Mouse (Mus musculus): ENCODE measurements around the gene Hhatl. TPM values are rescaled to one million over a fixed set of nuclear protein-coding genes. Genes with fewer than 3 reads are reported as not detected.

The Hhatl gene
- polyA plus RNA-seq, 1 experiment from 2014 or later = 0.24 TPM

GRCm38 (mm10) chr9:121765166-121765855 lies 27.0 kb downstream of the Hhatl start:
- Histone ChIP-seq H3K4me2 (ENCODE audit: low read length) (no peak overlapping the region), H3K4me1 (ENCODE audit: control insufficient read depth, insufficient read depth, low read length) (peaks cover 9% of the 10 kb centered on the region), H3K36me3 (ENCODE audit: control insufficient read depth, insufficient read depth, low read length) (peaks cover 68% of the 10 kb centered on the region), H3K4me3 (replicated peaks; ENCODE audit: low read depth, low read length) (no peak overlapping the region), H3K27me3 (ENCODE audit: control insufficient read depth, insufficient read depth, low read length) (no peaks in the 10 kb centered on the region), H3K9ac (replicated peaks; ENCODE audit: low read length) (no peak overlapping the region), H3K27ac (replicated peaks; ENCODE audit: low read depth, low read length) (no peak overlapping the region), H3K9me3 (ENCODE audit: control insufficient read depth, low read length) (no peaks in the 10 kb centered on the region)
- DNase-seq = no peak
- WGBS = 93% methylated on average over 16 of the region's 16 CpGs
- no peak for ATAC-seq (ENCODE audit: low FRiP score, low TSS enrichment)

- Histone ChIP-seq H3K9ac (replicated peaks; ENCODE audit: low read length) (no peak overlapping the region), H3K27me3 (ENCODE audit: control insufficient read depth, insufficient read depth, low read length) (no peaks in the 10 kb centered on the region), H3K27ac (replicated peaks; ENCODE audit: low read depth, low read length) (no peak overlapping the region), H3K9me3 (ENCODE audit: control insufficient read depth, low read length) (no peaks in the 10 kb centered on the region), H3K4me1 (ENCODE audit: control insufficient read depth, insufficient read depth, low read length) (peaks cover 11% of the 10 kb centered on the region), H3K36me3 (ENCODE audit: control insufficient read depth, insufficient read depth, low read length) (peaks cover 63% of the 10 kb centered on the region), H3K4me3 (replicated peaks; ENCODE audit: low read depth, low read length) (no peak overlapping the region), H3K4me2 (ENCODE audit: low read length) (no peak overlapping the region)
- 93% methylated on average over 19 of the region's 19 CpGs for WGBS
- DNase-seq (no peak), ATAC-seq (ENCODE audit: low FRiP score, low TSS enrichment) (no peak)
Observed at GRCm38 (mm10) chr9:121763716-121764115, 28.6 kb downstream of the Hhatl start.

- H3K4me3 ChIP-seq (replicated peaks; ENCODE audit: low read depth, low read length) = no peak overlapping the region
- WGBS = 90% methylated on average over 25 of the region's 25 CpGs
- no peaks in the 10 kb centered on the region for H3K27me3 ChIP-seq (ENCODE audit: control insufficient read depth, insufficient read depth, low read length)
- no peak for DNase-seq
- no peak overlapping the region for H3K27ac ChIP-seq (replicated peaks; ENCODE audit: low read depth, low read length)
- peaks cover 54% of the 10 kb centered on the region for H3K36me3 ChIP-seq (ENCODE audit: control insufficient read depth, insufficient read depth, low read length)
- H3K9me3 ChIP-seq (ENCODE audit: control insufficient read depth, low read length) = no peaks in the 10 kb centered on the region
- H3K4me2 ChIP-seq (ENCODE audit: low read length) = no peak overlapping the region
- ATAC-seq (ENCODE audit: low FRiP score, low TSS enrichment) = no peak
- peaks cover 16% of the 10 kb centered on the region for H3K4me1 ChIP-seq (ENCODE audit: control insufficient read depth, insufficient read depth, low read length)
- no peak overlapping the region for H3K9ac ChIP-seq (replicated peaks; ENCODE audit: low read length)
Observed at GRCm38 (mm10) chr9:121762761-121763160, 29.5 kb downstream of the Hhatl start.

- H3K4me3 ChIP-seq (replicated peaks; ENCODE audit: low read depth, low read length) = no peak overlapping the region
- 87% methylated on average over 10 of the region's 10 CpGs for WGBS
- H3K27ac ChIP-seq (replicated peaks; ENCODE audit: low read depth, low read length) = no peak overlapping the region
- ATAC-seq (ENCODE audit: low FRiP score, low TSS enrichment) (no peak), DNase-seq (no peak)
- H3K4me1 ChIP-seq (ENCODE audit: control insufficient read depth, insufficient read depth, low read length) = peaks cover 16% of the 10 kb centered on the region
- no peaks in the 10 kb centered on the region for H3K9me3 ChIP-seq (ENCODE audit: control insufficient read depth, low read length)
- no peaks in the 10 kb centered on the region for H3K27me3 ChIP-seq (ENCODE audit: control insufficient read depth, insufficient read depth, low read length)
- peaks cover 49% of the 10 kb centered on the region for H3K36me3 ChIP-seq (ENCODE audit: control insufficient read depth, insufficient read depth, low read length)
- H3K4me2 ChIP-seq (ENCODE audit: low read length) = no peak overlapping the region
- H3K9ac ChIP-seq (replicated peaks; ENCODE audit: low read length) = no peak overlapping the region
Observed at GRCm38 (mm10) chr9:121762248-121762647, 30.1 kb downstream of the Hhatl start.

GRCm38 (mm10) chr9:121761787-121762186 lies 30.5 kb downstream of the Hhatl start:
- Histone ChIP-seq H3K4me1 (ENCODE audit: control insufficient read depth, insufficient read depth, low read length) (peaks cover 16% of the 10 kb centered on the region), H3K9me3 (ENCODE audit: control insufficient read depth, low read length) (no peaks in the 10 kb centered on the region), H3K4me2 (ENCODE audit: low read length) (no peak overlapping the region), H3K4me3 (replicated peaks; ENCODE audit: low read depth, low read length) (no peak overlapping the region), H3K27me3 (ENCODE audit: control insufficient read depth, insufficient read depth, low read length) (no peaks in the 10 kb centered on the region), H3K9ac (replicated peaks; ENCODE audit: low read length) (no peak overlapping the region), H3K27ac (replicated peaks; ENCODE audit: low read depth, low read length) (no peak overlapping the region), H3K36me3 (ENCODE audit: control insufficient read depth, insufficient read depth, low read length) (peaks cover 48% of the 10 kb centered on the region)
- WGBS = 53% methylated on average over 8 of the region's 8 CpGs
- DNase-seq = no peak
- no peak for ATAC-seq (ENCODE audit: low FRiP score, low TSS enrichment)

GRCm38 (mm10) chr9:121761091-121761665 lies 31.1 kb downstream of the Hhatl start:
- H3K36me3 ChIP-seq (ENCODE audit: control insufficient read depth, insufficient read depth, low read length) = peaks cover 46% of the 10 kb centered on the region
- WGBS = 61% methylated on average over 10 of the region's 10 CpGs
- ATAC-seq (ENCODE audit: low FRiP score, low TSS enrichment) (no peak), DNase-seq (no peak)
- H3K4me2 ChIP-seq (ENCODE audit: low read length) = peak overlapping the region; percentile 93
- H3K4me3 ChIP-seq (replicated peaks; ENCODE audit: low read depth, low read length) = peak overlapping the region; percentile 88
- H3K4me1 ChIP-seq (ENCODE audit: control insufficient read depth, insufficient read depth, low read length) = peaks cover 16% of the 10 kb centered on the region
- H3K9me3 ChIP-seq (ENCODE audit: control insufficient read depth, low read length) = no peaks in the 10 kb centered on the region
- no peaks in the 10 kb centered on the region for H3K27me3 ChIP-seq (ENCODE audit: control insufficient read depth, insufficient read depth, low read length)
- peak overlapping the region; percentile 89 for H3K9ac ChIP-seq (replicated peaks; ENCODE audit: low read length)
- H3K27ac ChIP-seq (replicated peaks; ENCODE audit: low read depth, low read length) = no peak overlapping the region

GRCm38 (mm10) chr9:121760271-121761090 lies 31.8 kb downstream of the Hhatl start:
- H3K36me3 ChIP-seq (ENCODE audit: control insufficient read depth, insufficient read depth, low read length) = peaks cover 46% of the 10 kb centered on the region
- peak overlapping the region; percentile 93 for H3K4me2 ChIP-seq (ENCODE audit: low read length)
- H3K9me3 ChIP-seq (ENCODE audit: control insufficient read depth, low read length) = no peaks in the 10 kb centered on the region
- H3K9ac ChIP-seq (replicated peaks; ENCODE audit: low read length) = peak overlapping the region; percentile 89
- ATAC-seq (ENCODE audit: low FRiP score, low TSS enrichment) (peak; percentile 55; the same call in 1 of the 2 replicates), DNase-seq (peak; percentile 79)
- H3K27ac ChIP-seq (replicated peaks; ENCODE audit: low read depth, low read length) = peak overlapping the region; percentile 85
- 2% methylated on average over 43 of the region's 43 CpGs for WGBS
- no peaks in the 10 kb centered on the region for H3K27me3 ChIP-seq (ENCODE audit: control insufficient read depth, insufficient read depth, low read length)
- H3K4me3 ChIP-seq (replicated peaks; ENCODE audit: low read depth, low read length) = peak overlapping the region; percentile 88
- H3K4me1 ChIP-seq (ENCODE audit: control insufficient read depth, insufficient read depth, low read length) = peaks cover 16% of the 10 kb centered on the region

- Histone ChIP-seq H3K9me3 (ENCODE audit: control insufficient read depth, low read length) (no peaks in the 10 kb centered on the region), H3K4me2 (ENCODE audit: low read length) (peak within 1 kb of the TSS; percentile 93), H3K36me3 (ENCODE audit: control insufficient read depth, insufficient read depth, low read length) (peaks cover 46% of the 10 kb centered on the region), H3K4me3 (replicated peaks; ENCODE audit: low read depth, low read length) (peak within 1 kb of the TSS; percentile 88), H3K27ac (replicated peaks; ENCODE audit: low read depth, low read length) (peak within 1 kb of the TSS; percentile 85), H3K27me3 (ENCODE audit: control insufficient read depth, insufficient read depth, low read length) (no peaks in the 10 kb centered on the region), H3K4me1 (ENCODE audit: control insufficient read depth, insufficient read depth, low read length) (peaks cover 16% of the 10 kb centered on the region), H3K9ac (replicated peaks; ENCODE audit: low read length) (peak within 1 kb of the TSS; percentile 89)
- peak; percentile 92 for DNase-seq
- ATAC-seq (ENCODE audit: low FRiP score, low TSS enrichment) = peak; percentile 86
- under 1% methylated on average over 88 of the region's 97 CpGs for whole genome bisulfite sequencing
Observed at GRCm38 (mm10) chr9:121759091-121760081, 32.9 kb downstream of the Hhatl start, which contains the start of gene Zfp651. Gene Zfp651, plus strand, starts transcription at chr9:121759330.
